Mouse (Mus musculus): Measurements from ENCODE around the gene Usp29.
"Not testable (repeated sequence)": the region's sequence is repeated elsewhere in the genome, so short reads cannot be mapped to it uniquely, and the experiment has no call there.

Gene Usp29

DNA sequence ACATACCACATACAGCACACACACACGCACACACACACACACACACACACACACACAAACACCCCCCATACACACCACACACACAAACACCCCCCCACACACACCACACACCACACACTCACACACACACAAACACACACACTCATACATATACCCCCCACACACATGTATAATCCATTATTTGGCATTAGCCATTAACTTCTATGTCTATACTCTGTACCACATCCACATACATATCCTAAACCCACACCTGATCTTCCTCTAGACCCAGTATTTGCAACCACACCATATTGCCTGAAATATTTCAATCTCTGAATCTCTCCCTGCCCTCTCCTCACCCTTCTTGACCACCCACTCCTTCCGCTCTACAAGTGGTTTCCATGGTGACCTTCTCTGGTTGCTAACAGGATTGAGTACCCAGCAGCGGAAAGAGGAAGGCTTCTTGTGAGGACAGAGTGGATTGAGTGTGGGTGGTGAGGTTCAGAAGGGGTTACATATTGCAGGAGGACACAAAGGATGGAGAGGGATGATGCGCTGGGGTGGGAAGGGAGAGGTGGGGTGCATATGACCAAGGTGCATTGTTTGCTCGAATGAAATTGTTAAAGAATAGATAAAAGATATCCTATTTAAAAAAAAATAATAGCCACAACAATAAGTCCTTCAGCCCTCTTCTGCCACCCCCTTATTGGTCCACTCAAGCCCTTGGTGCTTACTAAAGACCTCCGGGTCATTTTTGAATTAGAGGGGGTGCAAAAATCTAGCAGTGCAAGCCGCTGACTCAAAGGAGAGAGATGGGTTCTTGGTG lies 195.8 kb downstream of the Usp29 start:
- no peak for DNase-seq (ENCODE audit: extremely low spot score)

DNA sequence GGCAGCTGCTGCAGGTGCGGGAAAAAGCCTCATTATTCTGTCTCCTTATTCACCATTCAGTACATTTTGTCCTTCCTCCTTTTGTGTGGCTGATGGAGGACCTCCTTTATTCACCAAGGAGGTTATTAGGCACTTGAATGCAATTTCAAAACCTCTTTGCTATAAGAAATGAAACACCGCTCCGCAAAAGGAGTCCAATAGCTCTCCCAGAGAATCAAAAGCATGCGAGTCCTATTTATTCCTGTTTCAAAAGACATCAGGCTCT lies 196.3 kb downstream of the Usp29 start:
- DNase-seq (ENCODE audit: extremely low spot score): no peak

DNA sequence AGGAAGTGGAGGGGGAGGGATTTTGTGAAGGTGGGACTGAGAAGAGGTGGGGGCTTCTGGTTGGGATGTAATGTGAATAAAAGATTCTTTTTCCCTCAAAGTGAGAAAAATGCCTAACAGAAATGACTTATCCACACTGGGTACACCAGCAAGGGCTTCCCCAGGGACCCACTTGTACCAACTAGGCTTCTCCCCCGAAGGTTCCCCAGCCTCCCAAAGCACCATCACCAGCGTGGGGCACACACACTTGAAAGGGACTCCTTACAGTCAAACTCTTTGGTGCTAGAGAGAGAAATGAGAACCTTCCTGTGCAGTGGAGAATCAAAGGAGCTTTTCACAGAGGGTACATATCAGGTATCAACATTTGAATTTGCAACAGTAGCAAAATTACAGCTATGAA lies 198.9 kb downstream of the Usp29 start:
- DNase-seq (ENCODE audit: extremely low spot score): no peak

DNA sequence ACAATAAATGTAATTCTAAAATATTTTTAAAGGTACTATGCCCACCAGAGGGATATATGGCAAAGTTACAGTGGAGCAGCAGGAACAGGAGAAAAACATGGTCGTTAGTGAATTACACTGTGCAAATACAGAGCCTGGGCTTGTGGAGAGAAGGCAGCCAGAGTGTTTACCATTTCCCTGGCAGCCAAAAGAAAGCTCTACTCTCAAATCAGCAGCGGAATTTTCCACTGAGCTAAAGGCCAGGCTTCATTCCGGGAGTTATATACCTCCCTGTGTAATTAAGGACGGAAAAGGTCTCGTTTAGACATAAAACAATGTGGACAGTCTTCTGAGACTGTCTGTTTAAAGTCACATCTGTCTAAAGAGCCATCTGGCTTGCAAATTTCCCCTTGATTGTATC lies 204.4 kb downstream of the Usp29 start:
- no peak for DNase-seq (ENCODE audit: extremely low spot score)

DNA sequence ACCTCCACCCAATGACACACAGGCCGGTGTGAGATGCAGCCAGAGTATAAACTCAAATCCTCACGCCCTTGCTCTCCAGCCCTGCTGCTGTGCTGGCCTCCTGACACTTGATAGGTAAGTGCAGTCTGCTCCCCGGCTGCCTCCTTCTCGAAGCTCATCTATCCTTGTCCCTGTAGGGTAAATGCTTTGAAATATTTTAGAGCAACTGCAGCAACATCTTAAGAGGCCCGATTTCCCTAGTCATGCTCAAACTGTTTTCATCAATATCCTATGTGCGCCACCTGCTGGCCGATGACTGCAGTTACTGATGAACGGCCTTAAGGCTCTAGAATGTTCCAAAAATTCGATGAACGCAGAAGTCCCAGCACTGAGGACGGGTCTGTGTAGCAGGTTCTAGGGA lies 206.7 kb downstream of the Usp29 start:
- peak; percentile 68 for DNase-seq (ENCODE audit: extremely low spot score)

DNA sequence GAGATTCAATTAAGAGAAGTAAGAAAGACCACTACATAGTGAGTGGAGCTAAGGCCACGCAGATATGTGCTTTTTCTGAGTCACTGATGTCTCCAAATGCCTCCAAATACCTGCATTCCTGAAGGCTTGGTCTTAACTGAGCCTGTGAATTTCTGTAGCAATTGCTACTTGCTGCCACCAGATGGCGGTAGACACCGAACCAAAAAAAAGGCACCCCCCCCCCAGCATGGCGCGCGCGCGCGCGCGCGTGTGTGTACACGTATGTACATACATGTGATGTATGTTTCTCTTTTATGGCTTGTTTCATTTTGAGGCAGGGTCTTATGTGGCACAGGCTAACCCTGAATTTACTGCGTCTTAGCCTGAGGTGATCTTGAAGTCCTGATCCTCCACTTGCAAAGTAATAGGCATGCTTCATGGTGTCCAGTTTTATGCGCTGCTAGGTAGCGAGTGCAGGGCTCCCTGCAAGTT lies 210.4 kb downstream of the Usp29 start:
- DNase-seq (ENCODE audit: extremely low spot score): peak; percentile 59

DNA sequence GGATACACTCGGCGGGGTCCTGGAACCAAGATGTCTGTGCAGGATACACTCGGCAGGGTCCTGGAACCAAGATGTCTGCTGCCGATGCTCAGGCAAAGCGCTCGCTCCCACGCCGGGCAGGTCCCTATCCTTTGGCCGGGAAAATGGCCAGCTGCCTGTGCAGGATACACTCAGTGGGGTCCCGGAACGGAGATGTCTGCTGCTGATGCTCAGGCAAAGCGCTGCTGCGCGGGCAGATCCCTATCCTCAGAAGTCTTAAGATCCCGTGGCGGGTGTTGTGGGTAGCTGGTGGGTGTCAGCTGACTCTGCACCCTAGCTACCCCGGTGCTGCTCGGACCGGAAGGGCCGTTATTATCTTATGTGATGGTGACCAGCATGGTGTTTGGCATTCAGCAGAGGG lies 217.7 kb downstream of the Usp29 start:
- not testable (repeated sequence) for DNase-seq (ENCODE audit: extremely low spot score)

DNA sequence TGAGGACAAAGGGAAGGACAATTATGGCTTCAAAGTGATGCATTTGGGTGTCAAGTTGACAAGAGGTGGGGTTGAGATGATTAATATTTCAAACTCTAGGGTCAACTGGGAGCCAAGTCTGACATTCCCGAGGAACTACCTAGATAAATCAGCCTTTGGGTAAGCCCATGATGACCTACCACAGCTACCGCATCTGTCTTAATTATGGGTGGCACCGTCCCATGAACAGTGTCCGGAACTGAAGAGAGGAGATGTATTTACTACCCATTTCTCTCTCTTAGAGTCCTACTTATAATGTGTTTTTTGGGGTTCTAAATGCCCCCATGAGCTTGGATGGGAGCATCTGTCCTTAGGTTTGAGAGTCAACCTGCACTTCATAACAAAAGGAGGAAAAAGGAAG lies 226.2 kb downstream of the Usp29 start:
- DNase-seq (ENCODE audit: extremely low spot score): no peak

DNA sequence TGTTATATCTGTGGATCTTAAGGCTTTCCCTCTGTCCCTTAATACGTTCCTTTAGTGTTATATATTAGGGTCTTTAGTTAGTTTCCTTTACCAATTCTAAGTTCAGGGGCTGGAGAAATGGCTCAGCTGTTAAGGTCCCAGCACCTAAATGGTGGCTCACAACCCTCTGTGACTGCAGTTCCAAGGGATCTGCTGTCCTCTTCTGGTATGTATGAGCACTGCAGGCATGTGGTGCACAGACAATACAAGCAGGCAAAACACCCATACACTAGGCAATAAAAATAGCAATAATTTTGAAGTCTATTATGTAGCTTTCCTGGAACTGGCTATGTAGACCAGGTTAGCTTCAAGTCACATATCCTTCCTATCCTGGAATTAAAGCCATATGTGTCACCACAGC lies 228.2 kb downstream of the Usp29 start:
- no peak for DNase-seq (ENCODE audit: extremely low spot score)

DNA sequence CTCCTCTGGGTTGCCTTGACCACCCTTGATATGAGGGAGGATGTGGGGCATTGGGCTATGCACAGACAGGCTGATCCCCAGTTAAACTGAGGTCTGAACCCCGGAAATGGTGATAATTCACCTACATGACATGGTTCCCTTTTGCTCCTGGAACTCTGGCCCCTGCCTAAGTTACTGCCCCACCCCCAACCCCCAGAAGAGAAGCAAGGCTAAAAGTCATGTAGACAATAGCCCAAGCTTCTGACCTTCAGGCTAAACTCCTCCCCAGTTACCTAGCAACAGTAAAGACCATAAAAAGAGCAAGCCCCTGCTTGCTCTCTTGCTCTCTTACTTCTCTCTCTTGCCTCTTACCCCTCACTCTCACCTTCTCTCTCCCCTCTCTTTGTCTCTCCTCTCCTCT lies 243.2 kb downstream of the Usp29 start:
- DNase-seq (ENCODE audit: extremely low spot score): no peak

DNA sequence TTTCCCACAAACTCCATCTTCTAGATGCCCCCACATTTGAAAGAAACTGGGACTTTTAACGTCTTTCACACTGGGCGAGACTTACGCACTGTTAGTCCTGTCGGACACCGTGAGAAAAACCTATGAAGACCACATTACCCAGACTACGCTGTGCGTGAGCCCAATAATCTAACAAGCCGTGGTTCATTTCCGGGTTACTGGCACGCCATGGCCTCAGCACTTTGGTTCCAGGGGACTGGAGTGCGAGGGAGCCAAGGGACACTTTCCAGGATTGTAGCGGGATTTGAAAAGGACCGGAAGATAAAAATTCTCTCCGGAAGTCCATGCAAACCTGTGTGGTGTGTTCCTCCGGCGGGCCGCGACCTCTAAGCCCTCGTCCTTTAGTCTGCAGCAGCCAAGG lies 246.5 kb downstream of the Usp29 start:
- DNase-seq (ENCODE audit: extremely low spot score): no peak

DNA sequence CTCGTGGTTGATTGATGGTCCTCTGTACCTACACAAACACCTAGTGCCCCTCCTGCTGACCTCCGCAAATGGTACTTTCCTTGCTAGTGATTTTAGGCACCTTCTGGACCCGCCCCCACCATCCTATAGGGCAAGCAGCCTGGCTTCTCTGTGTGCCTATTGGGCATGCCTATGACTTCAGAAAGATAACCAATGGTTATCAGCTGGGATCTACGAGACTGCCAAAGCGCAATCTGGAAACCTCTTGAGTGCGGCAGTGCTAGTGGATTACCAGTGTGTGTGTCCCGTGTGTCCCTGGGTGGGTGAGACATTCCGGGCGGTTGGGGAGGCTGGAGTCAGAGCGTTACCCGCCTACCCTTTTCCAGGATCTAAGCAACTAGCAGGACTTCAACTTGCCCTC lies 264.9 kb downstream of the Usp29 start, which contains the start of gene Aurkc:
TSS of gene Aurkc (plus strand) at position 50 of the 400 bp plus-strand sequence.
- DNase-seq (ENCODE audit: extremely low spot score): not testable (repeated sequence)

DNA sequence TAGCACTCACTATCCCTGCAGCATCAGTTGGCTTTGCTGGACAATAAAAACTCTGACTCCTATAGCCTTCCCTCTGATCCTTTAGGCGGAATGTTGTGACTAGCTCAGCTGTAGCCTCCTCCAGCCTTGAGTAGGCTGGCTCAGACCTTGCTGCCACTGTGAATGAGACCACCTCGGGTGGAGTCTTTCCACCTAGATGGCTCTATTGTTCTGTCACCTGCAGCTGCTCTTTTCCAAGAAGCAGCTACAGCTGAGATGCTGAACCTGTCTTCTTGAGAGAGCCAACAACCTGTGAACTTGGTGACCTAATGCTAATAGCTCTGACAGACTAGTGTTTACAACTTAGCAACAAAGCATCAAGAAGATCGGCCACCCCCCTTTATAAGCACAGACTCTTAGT lies 268.5 kb downstream of the Usp29 start:
- not testable (repeated sequence) for DNase-seq (ENCODE audit: extremely low spot score)

DNA sequence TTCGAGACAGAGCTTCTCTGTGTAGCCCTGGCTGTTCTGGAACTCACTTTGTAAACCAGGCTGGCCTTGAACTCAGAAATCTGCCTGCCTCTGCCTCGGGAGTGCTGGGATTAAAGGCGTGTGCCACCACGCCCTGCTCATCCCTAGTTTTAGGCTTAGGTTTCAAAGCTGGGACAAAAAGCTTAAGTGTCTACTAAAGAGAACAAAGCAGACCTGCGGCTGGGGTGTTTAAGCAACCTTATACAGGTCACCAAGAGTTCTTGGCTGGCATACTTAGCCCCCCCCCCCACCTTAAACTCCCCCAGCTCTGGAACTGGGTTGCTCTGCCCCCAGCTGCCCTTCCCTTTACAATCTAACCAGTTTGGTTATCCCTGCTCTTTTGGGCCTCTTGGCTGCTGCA lies 275.1 kb downstream of the Usp29 start:
- not testable (repeated sequence) for DNase-seq (ENCODE audit: extremely low spot score)

Data from embryo, embryonic 9.5 days (tissue).